Mouse (Mus musculus) brain, embryonic 14.5 days (tissue): ENCODE data around the gene Eps15l1.

ENCODE experiments used
- CTCF ChIP-seq: fragments of 200-500 bp; IDR thresholded peaks from 2 replicates; pipeline ENCODE4 v1.5.1; 2012; ENCODE audit warnings: inconsistent platforms, mild to moderate bottlenecking, moderate library complexity, borderline replicate concordance; ENCODE audit not compliant: insufficient read depth, insufficient read length; ENCODE audit errors: extremely low read depth
- POLR2A ChIP-seq: fragments of 200-500 bp; IDR thresholded peaks from 2 replicates; pipeline ENCODE4 v1.6.1; 2012; ENCODE audit warnings: mild to moderate bottlenecking, inconsistent platforms, borderline replicate concordance; ENCODE audit not compliant: poor library complexity, insufficient read depth, insufficient read length, severe bottlenecking; ENCODE audit errors: extremely low read depth

- TF ChIP-seq CTCF, result no peak
- no peak for TF ChIP-seq POLR2A
Observed at GRCm38 (mm10) chr8:72349838-72350237, 71.4 kb downstream of the Eps15l1 start.
